Mouse (Mus musculus) spleen, embryonic (tissue): ENCODE results near the gene Padi4.

Experiments used
- CTCF ChIA-PET: fragments of 350-600 bp; sonication (Branson Sonifier 250); formaldehyde crosslinking; loops from one replicate; lab custom pipeline; 2022; lab: Charles Lee

Padi4 gene

DNA sequence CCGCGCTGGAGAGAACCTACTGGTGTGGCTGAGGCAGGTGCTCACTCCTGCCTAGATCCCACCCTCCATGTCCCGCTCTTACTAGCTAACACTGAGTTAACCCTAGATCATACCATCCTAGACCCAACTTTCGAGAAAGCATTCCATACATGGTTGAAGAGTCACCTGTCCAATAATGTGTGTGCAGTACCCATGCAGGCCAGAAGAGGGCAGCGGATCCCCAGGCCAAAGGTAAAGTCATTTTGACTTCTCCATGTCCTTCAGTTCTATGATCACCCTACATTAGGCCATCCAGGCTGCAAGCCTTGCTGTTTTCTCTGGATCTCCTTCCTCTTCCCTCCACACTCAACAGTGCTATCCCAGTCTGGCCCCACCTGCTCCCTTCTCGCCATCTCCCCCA, 14.9 kb upstream of the Padi4 start:
- CTCF ChIA-PET = interaction anchor here (0.5 to 0.6 kb wide), 2 partner anchors 61 to 811 kb away, joined by 4 to 7 read pairs; no protein-coding TSS in a partner anchor

DNA sequence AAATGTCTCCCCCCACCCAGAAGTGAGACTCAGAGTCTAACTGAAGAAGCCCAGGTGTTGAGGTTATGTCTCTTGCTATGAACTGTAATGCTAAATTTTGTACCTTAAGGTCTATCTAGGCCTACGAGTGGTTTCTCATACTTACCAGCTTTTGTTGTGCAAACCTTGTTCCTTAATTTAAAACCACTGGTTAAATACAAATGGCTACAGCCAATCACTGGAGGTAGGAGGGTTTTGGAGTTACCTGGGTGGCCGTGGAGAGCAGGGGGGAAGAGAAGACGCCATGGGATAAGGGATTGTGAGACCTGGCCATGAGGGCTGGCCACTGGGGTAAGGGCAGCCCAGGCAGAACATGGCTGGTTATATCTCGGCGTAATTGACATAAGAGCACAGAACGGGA, 14.2 kb upstream of the Padi4 start:
- CTCF ChIA-PET = interaction anchor here (0.6 kb wide), 1 partner anchor 812 kb away, joined by 4 read pairs; no protein-coding TSS in a partner anchor

DNA sequence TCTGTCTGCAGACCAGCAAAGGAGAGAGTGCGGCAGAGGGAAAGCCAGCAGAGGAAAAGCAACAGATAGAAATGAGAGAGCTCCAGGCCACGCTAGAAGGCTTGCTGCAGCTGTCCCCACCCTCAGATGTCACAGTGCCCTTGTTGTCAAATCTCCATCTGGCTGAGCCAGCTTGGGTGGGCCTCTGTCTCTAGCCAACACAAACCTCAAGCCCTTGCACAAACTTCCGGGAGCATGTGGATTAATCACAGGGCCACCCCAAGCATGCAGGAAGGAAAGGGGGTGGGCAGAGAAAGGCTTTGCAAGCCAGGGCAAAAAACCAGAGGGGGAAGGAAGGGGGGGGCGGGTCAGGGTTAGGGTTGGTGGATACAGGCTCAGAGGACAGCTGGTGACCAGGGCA, 13.4 kb upstream of the Padi4 start:
- CTCF ChIA-PET = interaction anchor here (0.6 kb wide), 1 partner anchor 455 kb away, joined by 10 read pairs; no protein-coding TSS in a partner anchor

- CTCF ChIA-PET = no interaction called here
Observed at GRCm38 (mm10) chr4:140785217-140785616, 11.2 kb upstream of the Padi4 start.

DNA sequence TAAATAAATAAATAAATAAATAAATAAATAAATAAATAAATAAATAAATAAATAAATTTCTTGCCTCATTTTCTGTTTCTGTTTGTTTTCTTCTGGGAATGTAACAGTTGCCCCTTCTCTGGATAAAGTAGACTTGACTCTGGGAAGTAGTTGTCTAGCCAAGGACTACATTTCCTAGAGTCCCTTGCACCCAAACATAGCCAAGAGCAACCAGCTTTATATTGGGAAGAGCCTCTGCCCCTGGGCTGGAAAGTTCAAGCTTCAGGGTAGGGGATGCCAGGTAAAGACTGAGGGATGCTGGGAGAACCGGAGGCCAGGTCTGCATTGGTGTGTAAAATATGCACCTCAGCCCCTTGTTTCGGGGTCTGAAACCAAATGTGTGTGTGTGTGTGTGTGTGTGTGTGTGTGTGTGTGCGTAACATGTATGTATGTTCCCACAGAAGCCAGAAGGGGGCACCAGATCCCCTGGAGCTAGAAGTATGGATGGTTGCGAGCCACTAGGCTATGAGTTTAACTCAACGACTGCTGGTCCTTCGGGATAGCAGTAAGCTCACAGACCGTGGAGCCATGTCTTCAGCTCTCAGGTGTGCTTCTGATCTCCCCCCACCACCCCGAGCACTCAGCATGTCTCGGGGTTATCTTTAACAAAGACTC, 10.4 kb upstream of the Padi4 start:
- CTCF ChIA-PET = no interaction called here

DNA sequence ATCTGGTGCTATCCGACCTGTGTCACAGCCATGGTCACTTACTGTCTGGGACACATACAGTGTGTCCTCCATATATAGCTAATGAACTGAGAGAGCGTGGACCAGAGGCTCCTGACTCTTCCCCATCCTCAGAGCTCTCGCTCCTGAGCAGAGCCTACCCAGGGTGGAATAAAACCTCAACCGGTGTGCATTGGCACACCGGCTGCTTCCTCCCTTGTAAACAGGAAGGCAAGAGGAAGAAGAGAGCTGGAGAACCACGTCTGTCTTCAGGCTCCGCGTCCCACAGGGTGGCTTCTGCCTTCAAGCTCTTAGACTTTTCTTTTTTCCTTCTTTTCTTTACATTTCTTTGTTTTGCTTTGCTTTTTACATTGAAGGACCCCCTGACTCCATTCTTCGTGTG, 8.8 kb upstream of the Padi4 start:
- CTCF ChIA-PET = no interaction called here

- CTCF ChIA-PET = no interaction called here
Observed at GRCm38 (mm10) chr4:140780507-140780906, 6.5 kb upstream of the Padi4 start.

DNA sequence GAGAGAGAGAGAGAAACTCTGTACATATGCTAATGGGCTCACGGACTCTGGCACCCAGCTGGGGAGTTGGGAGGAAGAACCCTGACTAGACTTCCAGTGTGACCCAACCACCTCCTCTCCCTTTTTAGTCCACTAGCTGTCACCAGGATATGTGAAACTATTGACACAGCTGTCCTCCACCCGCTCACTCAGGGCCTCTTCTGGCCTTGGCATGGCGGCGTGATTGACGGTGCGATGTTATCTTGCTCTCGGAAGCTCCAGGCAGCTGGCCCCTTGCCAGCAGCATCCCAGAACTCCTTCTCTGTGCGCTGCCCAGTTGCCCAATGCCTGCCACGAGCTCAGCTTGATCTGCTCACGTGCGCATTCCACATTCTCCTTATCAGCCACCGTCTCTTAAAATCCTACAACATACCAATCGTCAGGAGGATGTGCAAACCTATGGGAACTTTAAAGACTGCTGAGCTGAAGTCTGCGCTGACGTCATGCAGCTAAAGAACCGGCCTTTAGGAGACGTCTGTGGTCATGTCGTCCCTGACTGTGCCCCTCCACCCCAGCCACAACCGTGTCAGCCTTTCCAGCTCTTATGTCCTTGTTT, 5.9 kb upstream of the Padi4 start:
- CTCF ChIA-PET = no interaction called here

GRCm38 (mm10) chr4:140776623-140777022, 2.6 kb upstream of the Padi4 start:
- CTCF ChIA-PET = no interaction called here

DNA sequence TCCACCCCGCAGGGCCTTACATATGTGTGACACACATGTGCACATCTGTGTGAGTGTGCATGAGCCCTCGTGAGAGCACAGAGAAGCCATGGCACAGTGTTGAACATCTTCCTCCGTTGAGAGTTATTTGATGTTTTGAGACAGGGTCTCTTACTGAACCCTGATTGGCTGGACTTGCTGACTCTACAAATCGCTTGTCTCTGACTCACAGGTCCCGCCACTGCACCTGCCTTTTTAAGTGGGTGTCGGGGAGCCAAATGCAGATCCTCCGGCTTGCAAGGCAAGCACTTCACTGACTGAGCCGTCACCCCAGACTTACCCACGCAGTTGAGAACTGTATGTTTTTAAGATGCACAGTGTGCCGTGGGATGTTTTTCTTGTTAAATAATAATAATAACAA, 1.8 kb upstream of the Padi4 start:
- CTCF ChIA-PET = no interaction called here

DNA sequence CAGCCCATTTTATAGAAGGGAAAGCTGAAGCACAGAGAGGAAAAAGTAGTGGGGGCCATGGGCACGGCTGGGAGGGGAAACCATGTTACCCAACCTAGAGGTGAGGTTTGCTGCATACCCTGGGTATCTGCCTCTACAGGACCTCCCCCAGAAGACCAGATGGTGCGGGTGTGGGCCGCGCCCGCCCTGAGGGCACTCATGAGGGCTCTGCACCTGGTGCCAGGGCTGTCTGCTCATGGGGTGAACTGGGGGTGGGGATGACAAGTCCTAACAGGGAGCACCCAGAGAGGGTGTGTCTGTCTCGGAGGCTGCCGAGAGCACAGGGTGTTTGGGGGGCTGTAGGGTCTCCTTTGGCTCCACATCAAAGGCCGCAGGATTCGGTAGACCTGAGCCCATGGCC, 857 bp upstream of the Padi4 start:
- CTCF ChIA-PET = no interaction called here

DNA sequence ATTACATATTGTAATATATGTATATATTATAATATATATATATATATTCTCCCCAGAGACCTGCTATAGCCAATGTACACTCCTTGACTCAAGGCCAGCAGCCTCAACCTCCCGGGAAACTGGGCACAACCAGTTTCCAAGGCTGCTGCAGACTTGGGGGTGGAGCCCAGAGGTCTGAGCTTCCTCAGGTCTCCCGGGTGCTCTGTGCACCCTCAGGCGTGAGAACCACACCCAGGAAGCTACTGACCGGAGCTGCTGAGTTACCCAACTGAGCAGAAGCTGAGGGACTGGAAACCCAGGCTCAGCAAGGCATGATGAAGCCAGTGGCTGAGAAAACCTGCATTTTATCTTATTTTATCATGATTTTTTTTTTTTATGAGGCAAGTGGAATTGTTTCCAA, 2.9 kb downstream of the Padi4 start:
- CTCF ChIA-PET = interaction anchor here (0.7 kb wide), 1 partner anchor 639 kb away, joined by 3 read pairs; no protein-coding TSS in a partner anchor

- CTCF ChIA-PET = no interaction called here
Observed at GRCm38 (mm10) chr4:140770433-140770832, 3.6 kb downstream of the Padi4 start.

GRCm38 (mm10) chr4:140768973-140769372, 5.1 kb downstream of the Padi4 start:
- CTCF ChIA-PET = no interaction called here

DNA sequence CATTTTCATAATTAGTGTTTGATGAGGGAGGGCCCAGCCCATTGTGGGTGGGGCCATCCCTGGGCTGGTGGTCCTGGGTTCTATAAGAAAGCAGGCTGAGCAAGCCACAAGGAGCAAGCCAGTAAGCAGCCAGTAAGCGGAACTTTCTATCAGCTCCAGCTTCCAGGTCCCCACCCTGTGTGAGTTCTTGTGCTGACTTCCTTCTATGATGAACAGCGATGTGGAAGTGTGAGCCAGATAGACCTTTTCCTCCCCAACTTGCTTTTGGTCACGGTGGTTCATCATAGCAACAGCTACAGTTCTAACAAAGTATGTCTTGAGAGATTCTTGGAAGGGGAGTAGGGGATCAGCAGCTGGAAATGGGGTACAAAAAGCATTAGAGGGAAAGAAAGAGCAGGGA, 8.1 kb downstream of the Padi4 start:
- CTCF ChIA-PET = no interaction called here

GRCm38 (mm10) chr4:140763158-140763557, 10.9 kb downstream of the Padi4 start:
- CTCF ChIA-PET = interaction anchor here (0.7 to 0.9 kb wide), 2 partner anchors 200 to 219 kb away, joined by 5 read pairs; no protein-coding TSS in a partner anchor

DNA sequence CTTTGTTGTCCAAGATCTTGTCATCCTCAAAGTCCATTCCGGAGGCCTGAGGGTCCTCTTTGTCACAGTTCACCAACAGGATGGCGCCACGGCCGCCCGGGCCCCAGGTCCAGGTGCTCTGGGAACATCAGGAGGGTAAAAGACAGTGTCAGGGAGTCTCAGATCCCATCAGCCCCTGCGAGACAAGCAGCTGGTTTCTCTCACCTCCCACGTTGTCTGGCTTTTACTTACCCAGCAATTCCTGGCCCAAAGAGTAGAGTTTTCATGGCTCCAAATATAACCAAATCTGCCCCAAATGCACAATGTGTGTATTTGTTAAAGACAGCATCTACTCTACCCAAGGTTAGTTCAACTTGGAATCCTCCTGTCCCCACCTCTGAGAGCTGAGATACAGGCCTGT, 12.4 kb downstream of the Padi4 start:
- CTCF ChIA-PET = no interaction called here

GRCm38 (mm10) chr4:140755811-140756210, 18.2 kb downstream of the Padi4 start:
- CTCF ChIA-PET = no interaction called here

GRCm38 (mm10) chr4:140753366-140753765, 20.7 kb downstream of the Padi4 start:
- CTCF ChIA-PET = no interaction called here

GRCm38 (mm10) chr4:140750328-140750727, 23.7 kb downstream of the Padi4 start:
- CTCF ChIA-PET = interaction anchor here (0.7 kb wide), 1 partner anchor 294 kb away, joined by 6 read pairs; no protein-coding TSS in a partner anchor

- CTCF ChIA-PET = no interaction called here
Observed at GRCm38 (mm10) chr4:140747978-140748377, 26.1 kb downstream of the Padi4 start.

DNA sequence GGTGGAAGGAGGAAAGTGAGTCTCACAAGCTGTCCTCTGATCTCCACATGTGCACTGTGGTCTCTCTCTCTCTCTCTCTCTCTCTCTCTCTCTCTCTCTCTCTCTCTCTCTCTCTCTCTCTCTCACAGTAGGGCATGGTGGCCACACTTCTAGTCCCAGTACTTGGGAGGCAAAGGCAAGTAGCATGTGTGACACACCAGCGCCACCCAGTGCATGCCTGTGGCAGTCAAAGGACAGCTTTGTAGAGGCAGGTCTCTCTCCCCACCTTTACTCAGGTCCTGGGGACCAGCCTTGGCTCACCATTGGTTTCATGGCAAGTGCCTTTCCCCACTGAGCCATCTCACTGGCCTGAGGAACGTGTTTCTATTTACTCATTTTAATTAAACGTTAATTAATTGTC, 29.4 kb downstream of the Padi4 start:
- CTCF ChIA-PET = interaction anchor here (0.5 to 0.7 kb wide), 2 partner anchors 220 to 1867 kb away, joined by 4 to 12 read pairs; partner anchors contain the start of gene Pla2g2e

DNA sequence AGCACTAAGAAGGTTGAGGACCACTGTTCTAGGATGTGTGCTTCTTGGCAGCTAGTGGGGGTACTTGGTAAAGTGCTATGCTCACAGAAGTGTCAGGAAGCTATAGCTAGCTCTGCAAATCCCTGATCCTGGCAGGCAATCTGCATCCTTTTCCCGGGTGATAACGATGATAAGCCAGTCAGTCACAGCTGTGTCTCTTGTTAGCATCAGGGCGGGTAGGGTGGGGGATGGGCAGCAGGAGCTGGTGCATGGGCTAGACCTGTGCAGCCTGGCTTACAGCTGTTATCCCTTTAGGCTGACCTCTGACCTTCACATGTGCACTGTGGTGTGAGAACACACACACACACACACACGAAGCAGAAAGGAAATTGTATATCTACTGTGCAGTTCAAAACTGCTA, 30.9 kb downstream of the Padi4 start:
- CTCF ChIA-PET = interaction anchor here (0.6 kb wide), 1 partner anchor 188 kb away, joined by 3 read pairs; no protein-coding TSS in a partner anchor
